Mouse (Mus musculus): ENCODE results near the gene Rpl7a. TPM values are rescaled to one million over a fixed set of nuclear protein-coding genes. Genes with fewer than 3 reads are reported as not detected.
A peak's percentile ranks its signal among the peaks of the same experiment; 100 is the strongest.

Gene Rpl7a
- polyA plus RNA-seq, 1 experiment from 2014 or later, result 421 TPM

DNA sequence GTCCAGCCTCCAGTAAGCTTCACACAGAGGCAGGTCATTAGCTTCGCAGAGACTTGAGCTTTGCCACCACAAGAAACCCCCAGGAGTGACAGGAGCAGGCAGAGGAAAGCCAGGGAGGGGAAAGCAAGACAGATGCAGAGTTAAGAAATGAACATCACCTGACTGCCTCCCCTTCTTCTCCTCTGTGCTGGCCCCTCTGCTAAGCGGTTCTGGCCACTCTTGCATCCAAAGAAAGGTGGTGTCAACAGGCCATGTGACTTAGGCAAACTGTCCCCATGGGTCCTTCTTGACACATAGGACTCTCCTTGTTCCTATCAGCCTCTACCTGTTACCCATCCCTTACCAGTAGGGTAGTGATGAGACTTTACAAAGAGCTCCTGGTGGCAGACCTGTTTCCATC is 4.6 kb upstream of the Rpl7a start:
- 87% methylated on average over 2 of the region's 2 CpGs for WGBS
- H3K4me3 ChIP-seq, result no peak overlapping the region
- H3K9ac ChIP-seq, result no peak overlapping the region
- peaks cover 25% of the 10 kb centered on the region; the same call in 1 of the 2 replicates for H3K36me3 ChIP-seq (replicated peaks)
- H3K27me3 ChIP-seq (replicated peaks), result no peaks in the 10 kb centered on the region
- no peak for ATAC-seq (replicated peaks)
- H3K4me1 ChIP-seq, result peaks cover 48% of the 10 kb centered on the region
- no peak overlapping the region for H3K27ac ChIP-seq
- no peak overlapping the region for H3K4me2 ChIP-seq
- H3K9me3 ChIP-seq, result no peaks in the 10 kb centered on the region

DNA sequence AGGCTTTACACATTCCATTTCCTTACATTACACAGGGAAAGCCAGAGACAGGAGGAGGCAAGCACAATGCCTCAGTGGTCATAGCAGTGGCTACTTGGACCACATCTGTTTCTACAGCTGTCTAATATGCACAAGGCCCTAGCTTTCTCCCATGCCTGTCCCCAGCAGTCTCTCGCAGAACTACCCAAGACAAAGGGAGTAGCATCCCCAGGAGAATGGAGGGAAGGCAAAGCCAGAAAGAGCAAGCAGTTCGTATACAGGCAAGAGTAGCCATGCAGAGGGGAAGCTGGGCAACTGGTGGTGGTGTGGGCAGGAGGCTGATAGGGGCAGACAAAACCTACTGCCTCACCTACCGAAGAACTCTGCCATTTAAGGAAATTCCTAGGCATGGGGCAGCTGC is 4.1 kb upstream of the Rpl7a start:
- Histone ChIP-seq H3K36me3 (replicated peaks) (peaks cover 25% of the 10 kb centered on the region; the same call in 1 of the 2 replicates), H3K27me3 (replicated peaks) (no peaks in the 10 kb centered on the region), H3K4me1 (peaks cover 43% of the 10 kb centered on the region), H3K9me3 (no peaks in the 10 kb centered on the region), H3K9ac (no peak overlapping the region), H3K4me3 (no peak overlapping the region), H3K27ac (no peak overlapping the region), H3K4me2 (no peak overlapping the region)
- ATAC-seq (replicated peaks), result no peak
- 96% methylated on average over 3 of the region's 3 CpGs for WGBS

DNA sequence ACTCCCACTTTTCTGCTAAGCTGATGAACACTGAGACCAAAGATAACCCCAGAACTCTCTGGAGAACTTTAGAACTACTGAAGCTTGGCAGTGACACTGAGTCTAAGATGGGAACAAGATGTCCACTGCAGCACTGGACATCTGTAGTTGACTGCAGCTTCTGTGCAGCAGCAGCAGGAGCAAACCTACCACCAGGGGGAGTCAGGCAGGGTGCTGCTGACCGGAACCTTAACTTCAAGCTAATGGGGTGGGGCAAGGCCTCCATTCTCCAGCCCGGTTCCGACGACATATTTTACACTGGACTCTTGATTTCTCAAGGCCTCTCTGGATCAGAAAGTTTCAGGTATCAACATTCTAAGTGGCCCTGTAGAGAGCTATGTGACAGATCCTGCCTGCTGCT is 3.5 kb upstream of the Rpl7a start:
- H3K4me2 ChIP-seq, result no peak overlapping the region
- H3K4me1 ChIP-seq, result peaks cover 43% of the 10 kb centered on the region
- no peaks in the 10 kb centered on the region for H3K27me3 ChIP-seq (replicated peaks)
- no peak for ATAC-seq (replicated peaks)
- 64% methylated on average over 4 of the region's 4 CpGs for WGBS
- H3K27ac ChIP-seq, result no peak overlapping the region
- H3K9me3 ChIP-seq, result no peaks in the 10 kb centered on the region
- peaks cover 26% of the 10 kb centered on the region; the same call in 1 of the 2 replicates for H3K36me3 ChIP-seq (replicated peaks)
- no peak overlapping the region for H3K9ac ChIP-seq
- no peak overlapping the region for H3K4me3 ChIP-seq

DNA sequence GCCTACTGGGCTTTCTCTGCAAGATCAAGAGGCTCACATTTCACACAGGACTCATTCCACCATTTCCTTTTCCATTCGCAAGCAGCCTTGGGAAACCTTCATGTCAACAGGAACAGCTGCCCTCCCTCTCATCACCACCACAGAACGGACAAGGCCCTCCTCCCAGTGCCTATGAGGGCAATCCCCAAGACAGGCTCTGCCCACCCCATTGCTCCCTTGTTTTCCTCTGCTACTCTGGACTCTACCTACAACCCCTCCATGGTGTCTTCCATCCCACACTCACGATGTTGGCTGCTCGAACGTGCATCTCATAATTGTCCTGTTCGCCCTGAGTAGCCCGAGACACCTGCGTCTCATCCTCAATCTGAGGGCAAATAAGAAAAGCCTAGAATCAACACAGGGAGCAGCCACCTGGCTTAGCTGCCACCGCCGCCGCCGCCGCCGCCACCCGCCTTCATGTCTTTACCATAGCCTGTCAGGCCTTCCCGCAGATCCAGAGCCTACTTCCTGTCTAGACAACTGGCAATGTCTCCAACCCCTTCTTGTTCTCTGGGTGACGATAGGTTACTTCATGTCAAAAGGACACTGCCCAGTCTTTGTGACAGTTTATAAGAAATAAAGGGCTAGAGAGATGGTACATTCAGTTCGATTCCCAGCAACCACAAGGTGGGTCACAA is 1.7 kb upstream of the Rpl7a start:
- no peak for ATAC-seq (replicated peaks)
- H3K4me1 ChIP-seq, result peaks cover 41% of the 10 kb centered on the region
- peak overlapping the region; percentile 38 for H3K9ac ChIP-seq
- no peaks in the 10 kb centered on the region for H3K27me3 ChIP-seq (replicated peaks)
- 92% methylated on average over 18 of the region's 18 CpGs for WGBS
- peaks cover 43% of the 10 kb centered on the region for H3K36me3 ChIP-seq (replicated peaks)
- no peaks in the 10 kb centered on the region for H3K9me3 ChIP-seq
- peak overlapping the region; percentile 76 for H3K4me3 ChIP-seq
- no peak overlapping the region for H3K27ac ChIP-seq
- peak overlapping the region; percentile 99 for H3K4me2 ChIP-seq

DNA sequence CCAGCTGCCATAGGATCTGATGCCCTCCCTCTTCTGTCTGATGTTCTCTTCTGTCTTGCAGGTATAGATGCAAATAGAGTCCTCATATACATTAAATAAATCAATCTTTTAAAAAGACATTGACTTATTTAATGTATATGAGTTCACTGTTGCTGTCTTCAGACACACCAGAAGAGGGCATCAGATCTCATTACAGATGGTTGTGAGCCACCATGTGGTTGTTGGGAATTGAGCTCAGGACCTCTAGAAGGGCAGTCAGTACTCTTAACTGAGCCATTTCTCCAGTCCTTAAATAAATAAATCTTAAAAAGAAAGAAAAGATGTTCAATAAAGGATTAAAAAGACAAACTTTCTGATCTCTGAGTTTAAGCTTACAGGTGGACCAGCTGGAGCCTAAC is 1.2 kb upstream of the Rpl7a start:
- Histone ChIP-seq H3K9ac (peak overlapping the region; percentile 76), H3K4me2 (peak overlapping the region; percentile 99), H3K27ac (no peak overlapping the region), H3K4me3 (peak overlapping the region; percentile 76), H3K9me3 (no peaks in the 10 kb centered on the region), H3K36me3 (replicated peaks) (peaks cover 48% of the 10 kb centered on the region), H3K27me3 (replicated peaks) (no peaks in the 10 kb centered on the region), H3K4me1 (peaks cover 38% of the 10 kb centered on the region)
- ATAC-seq (replicated peaks), result no peak

DNA sequence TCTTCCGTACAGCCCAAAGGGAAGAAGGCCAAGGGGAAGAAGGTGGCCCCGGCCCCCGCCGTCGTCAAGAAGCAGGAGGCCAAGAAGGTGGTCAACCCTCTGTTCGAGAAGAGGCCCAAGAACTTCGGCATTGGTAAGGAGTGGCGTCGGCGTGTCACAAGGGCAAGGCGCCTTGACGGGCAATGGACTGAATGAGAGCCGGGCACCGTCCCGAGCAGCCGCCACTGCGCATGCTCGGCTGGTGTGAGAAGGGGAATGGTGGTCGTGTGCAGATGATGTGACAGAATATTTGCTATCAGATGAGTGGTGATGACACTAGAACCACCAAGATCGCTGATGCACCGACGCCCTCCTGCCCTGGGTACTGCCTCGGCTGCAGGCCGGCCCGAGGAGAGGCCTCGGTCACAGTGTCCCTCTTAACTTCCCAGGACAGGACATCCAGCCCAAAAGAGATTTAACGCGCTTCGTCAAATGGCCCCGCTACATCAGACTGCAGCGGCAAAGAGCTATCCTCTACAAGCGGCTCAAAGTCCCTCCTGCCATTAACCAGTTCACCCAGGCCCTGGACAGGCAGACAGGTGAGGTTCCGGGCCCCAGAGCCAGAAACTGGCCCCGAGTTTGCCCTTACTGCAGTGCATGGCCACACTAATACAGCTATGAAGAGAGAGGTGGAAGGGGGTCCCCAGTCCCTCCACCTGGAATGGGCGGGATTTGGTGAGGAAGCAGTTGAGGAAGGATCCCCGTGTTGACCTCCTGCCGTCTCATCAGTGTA is 616 bp downstream of the Rpl7a start:
- WGBS, result 2% methylated on average over 37 of the region's 37 CpGs
- Histone ChIP-seq H3K9me3 (no peaks in the 10 kb centered on the region), H3K4me1 (peaks cover 52% of the 10 kb centered on the region), H3K4me3 (peak overlapping the region; percentile 76), H3K36me3 (replicated peaks) (peaks cover 41% of the 10 kb centered on the region), H3K4me2 (peak overlapping the region; percentile 99), H3K27me3 (replicated peaks) (no peaks in the 10 kb centered on the region), H3K27ac (peak overlapping the region; percentile 91), H3K9ac (peak overlapping the region; percentile 81)
- peak; percentile 69 for ATAC-seq (replicated peaks)

DNA sequence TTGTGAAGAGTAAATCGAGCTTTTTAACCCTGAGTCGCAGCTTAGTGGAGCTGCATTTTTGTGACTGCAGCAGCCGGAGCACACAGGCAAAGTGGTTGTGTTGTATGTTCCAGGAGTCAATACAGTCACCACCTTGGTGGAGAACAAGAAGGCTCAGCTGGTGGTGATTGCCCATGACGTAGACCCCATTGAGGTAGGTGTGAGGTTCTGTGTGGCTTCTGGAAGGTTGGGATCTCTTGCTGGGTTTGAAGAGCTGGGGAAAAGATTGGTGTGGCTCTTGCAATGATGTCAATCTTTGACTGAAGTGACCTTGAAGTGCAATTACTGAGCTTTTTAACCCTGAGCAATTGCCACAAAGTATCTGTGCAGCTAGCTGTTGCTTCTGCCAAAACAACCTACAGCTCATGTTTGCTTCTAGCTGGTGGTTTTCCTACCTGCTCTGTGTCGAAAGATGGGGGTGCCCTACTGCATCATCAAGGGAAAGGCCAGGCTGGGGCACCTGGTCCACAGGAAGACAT is 1.7 kb downstream of the Rpl7a start:
- H3K36me3 ChIP-seq (replicated peaks), result peaks cover 34% of the 10 kb centered on the region
- no peaks in the 10 kb centered on the region for H3K9me3 ChIP-seq
- H3K4me2 ChIP-seq, result peak overlapping the region; percentile 99
- no peak overlapping the region for H3K27ac ChIP-seq
- no peaks in the 10 kb centered on the region for H3K27me3 ChIP-seq (replicated peaks)
- peaks cover 58% of the 10 kb centered on the region for H3K4me1 ChIP-seq
- H3K4me3 ChIP-seq, result peak overlapping the region; percentile 76
- 70% methylated on average over 5 of the region's 5 CpGs for WGBS
- no peak for ATAC-seq (replicated peaks)
- peak overlapping the region; percentile 81 for H3K9ac ChIP-seq

DNA sequence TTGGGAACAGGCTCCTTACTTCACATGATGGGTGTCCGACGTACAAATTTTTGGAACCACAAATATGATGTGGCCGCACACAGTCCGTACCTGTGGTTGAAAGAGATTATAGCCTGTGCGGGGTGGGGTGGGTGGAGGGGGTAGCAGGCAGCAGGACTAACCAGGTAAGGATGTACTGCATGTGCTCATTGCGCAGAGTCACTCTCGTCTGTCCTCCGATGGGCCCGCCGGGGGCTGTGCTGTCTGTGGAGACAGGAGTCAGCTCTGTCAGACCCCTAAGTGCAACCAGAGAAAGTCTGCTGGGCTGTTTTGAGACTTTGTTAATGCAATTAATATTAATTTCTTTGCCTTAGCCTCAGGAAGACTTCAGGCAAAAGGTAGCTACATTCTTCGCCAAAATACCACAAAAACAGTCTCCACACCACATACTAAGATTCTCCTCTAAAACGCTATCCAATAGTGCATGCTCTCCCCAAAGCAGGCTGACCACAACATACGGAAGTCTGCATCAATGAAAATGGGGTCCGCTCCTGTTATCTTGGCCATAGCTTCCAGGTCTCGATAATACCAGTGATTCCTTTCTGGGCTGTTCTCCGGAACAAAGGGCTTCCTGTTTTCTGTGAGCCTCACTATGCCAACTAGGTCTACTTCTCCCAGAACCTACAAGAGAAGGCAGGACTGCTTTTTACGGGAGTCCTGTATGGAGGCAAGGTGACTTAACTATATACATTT is 3.0 kb downstream of the Rpl7a start:
- no peak overlapping the region for H3K27ac ChIP-seq
- no peak for ATAC-seq (replicated peaks)
- no peaks in the 10 kb centered on the region for H3K9me3 ChIP-seq
- no peak overlapping the region for H3K9ac ChIP-seq
- WGBS, result 87% methylated on average over 17 of the region's 17 CpGs
- peaks cover 59% of the 10 kb centered on the region for H3K4me1 ChIP-seq
- H3K4me3 ChIP-seq, result no peak overlapping the region
- no peaks in the 10 kb centered on the region for H3K27me3 ChIP-seq (replicated peaks)
- H3K36me3 ChIP-seq (replicated peaks), result peaks cover 28% of the 10 kb centered on the region
- H3K4me2 ChIP-seq, result no peak overlapping the region

DNA sequence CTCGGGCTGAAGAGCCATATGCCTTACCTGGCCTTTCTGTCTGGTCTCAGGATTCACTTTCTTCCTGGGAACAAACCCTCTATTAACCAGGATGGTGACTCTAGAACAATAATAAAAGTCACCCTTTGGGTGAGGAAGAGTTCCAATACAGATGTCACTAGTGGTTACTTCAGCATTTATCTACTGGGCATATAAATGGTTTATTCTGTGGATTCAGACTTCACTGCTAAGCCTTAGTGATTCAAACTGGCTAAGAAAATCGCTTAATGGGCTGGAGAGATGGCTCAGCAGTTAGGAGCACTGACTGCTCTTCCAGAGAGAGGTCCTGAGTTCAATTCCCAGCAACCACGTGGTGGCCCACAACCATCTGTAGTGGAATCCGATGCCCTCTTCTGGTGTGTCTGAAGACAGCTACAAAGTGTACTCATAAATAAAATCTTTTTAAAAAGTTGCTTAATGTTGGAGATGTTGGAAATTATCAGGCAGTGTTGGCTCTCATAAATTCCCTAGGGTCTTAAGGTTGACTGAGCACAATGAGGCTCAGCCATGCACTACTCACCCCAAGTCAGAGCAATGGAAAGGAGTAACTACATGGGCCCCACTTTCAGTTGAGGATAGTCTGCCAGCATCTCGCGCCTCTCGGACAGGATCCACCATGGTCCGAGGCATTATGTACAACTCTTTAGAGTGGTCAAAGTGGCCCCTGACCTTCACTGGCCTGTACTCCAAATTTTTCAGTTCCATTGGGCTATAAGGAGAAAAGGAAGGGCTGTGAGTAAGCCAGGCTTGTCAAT is 3.8 kb downstream of the Rpl7a start:
- Histone ChIP-seq H3K36me3 (replicated peaks) (peaks cover 36% of the 10 kb centered on the region), H3K4me2 (no peak overlapping the region), H3K9ac (no peak overlapping the region), H3K27me3 (replicated peaks) (no peaks in the 10 kb centered on the region), H3K9me3 (no peaks in the 10 kb centered on the region), H3K27ac (no peak overlapping the region), H3K4me3 (peak overlapping the region; percentile 74; the same call in 1 of the 2 replicates), H3K4me1 (peaks cover 52% of the 10 kb centered on the region)
- WGBS, result 63% methylated on average over 8 of the region's 8 CpGs
- ATAC-seq (replicated peaks), result no peak

DNA sequence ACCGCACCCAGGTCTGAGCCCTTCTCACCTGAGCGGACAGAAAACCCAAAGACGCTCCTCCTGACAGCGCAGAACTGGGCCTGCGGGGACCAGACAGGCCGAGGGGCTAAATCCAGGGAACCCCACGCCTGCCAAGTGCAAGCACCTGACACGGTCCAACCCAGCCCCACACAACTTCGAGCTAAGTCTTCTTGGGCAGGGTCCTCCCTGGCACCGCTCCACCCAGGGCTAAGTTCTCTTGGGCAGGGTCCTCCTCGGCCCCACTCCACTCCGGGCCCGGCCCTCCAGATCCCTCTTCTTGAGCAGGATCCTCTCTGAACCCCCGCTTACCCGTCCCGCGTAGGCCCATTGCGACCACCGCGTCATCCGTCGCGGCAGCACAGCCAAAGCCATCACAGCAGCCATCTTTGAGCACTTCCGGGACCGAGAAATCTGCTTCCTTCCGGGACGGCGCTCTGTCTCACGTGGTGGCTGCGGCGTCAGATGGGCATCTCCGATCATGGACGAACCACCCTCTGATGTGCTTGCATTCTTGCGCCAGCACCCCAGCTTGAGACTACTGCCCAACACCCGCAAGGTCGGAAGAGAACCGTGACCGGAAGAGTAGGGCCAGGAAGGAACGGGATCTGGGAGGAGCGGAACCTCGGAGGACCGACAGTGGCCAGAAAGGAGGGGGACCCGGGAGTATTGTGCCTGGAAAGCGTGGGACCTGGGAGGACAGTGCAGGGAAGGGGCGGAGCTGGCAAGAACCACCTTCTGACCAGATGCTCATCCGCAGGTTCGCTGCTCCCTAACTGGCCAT is 5.6 kb downstream of the Rpl7a start, which contains the start of the genes Surf2 and Surf1:
TSS of gene Surf2 (plus strand) at position 441 of the 802 bp plus-strand sequence.
TSS of gene Surf1 (minus strand) at position 604 of the 802 bp plus-strand sequence.
- 2% methylated on average over 47 of the region's 47 CpGs for WGBS
- ATAC-seq (replicated peaks), result peak; percentile 85

DNA sequence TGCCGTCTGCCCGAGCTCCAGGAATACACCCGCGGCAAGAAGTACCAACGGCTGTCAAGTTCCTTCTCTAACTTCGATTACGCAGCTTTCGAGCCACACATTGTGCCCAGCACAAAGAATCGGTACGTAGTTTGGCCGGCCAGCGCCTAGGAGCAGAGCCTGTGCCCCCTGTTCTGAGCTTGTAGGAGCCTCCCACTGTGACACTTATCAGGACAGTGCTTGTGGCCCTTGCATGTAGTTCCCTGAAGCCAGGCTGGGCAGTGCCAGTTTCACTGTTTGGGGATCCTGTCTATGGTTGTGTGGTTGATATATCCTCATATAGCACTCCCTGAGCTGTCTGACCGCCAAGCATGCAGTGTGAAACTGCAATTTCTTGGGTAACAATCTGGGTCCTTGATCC is 6.2 kb downstream of the Rpl7a start:
- Histone ChIP-seq H3K27me3 (replicated peaks) (no peaks in the 10 kb centered on the region), H3K9ac (peak overlapping the region; percentile 71), H3K4me2 (peak overlapping the region; percentile 93), H3K27ac (peak overlapping the region; percentile 84), H3K9me3 (no peaks in the 10 kb centered on the region), H3K36me3 (replicated peaks) (peaks cover 57% of the 10 kb centered on the region), H3K4me1 (peaks cover 44% of the 10 kb centered on the region), H3K4me3 (peak overlapping the region; percentile 74)
- WGBS, result 3% methylated on average over 13 of the region's 13 CpGs
- ATAC-seq (replicated peaks), result peak; percentile 24; the same call in 1 of the 2 replicates

More for the DNA sequence above, 5.6 kb downstream of the Rpl7a start, which contains the start of the genes Surf2 and Surf1:
- Histone ChIP-seq H3K36me3 (replicated peaks) (peaks cover 51% of the 10 kb centered on the region), H3K27me3 (replicated peaks) (no peaks in the 10 kb centered on the region), H3K9ac (peak within 1 kb of the TSS; percentile 71), H3K4me1 (peaks cover 47% of the 10 kb centered on the region), H3K9me3 (no peaks in the 10 kb centered on the region), H3K27ac (peak within 1 kb of the TSS; percentile 84), H3K4me3 (peak within 1 kb of the TSS; percentile 74), H3K4me2 (peak within 1 kb of the TSS; percentile 93)

All from midbrain, embryonic 15.5 days (tissue).